Mouse (Mus musculus) NIH3T3 (cell line): Measurements from ENCODE around the gene Inka2.

ENCODE experiments used
- DNase-seq: peaks from one replicate; pipeline ENCODE4 v3.0.0-alpha.2; 2012; ENCODE audit warnings: low read depth

The Inka2 gene

DNA sequence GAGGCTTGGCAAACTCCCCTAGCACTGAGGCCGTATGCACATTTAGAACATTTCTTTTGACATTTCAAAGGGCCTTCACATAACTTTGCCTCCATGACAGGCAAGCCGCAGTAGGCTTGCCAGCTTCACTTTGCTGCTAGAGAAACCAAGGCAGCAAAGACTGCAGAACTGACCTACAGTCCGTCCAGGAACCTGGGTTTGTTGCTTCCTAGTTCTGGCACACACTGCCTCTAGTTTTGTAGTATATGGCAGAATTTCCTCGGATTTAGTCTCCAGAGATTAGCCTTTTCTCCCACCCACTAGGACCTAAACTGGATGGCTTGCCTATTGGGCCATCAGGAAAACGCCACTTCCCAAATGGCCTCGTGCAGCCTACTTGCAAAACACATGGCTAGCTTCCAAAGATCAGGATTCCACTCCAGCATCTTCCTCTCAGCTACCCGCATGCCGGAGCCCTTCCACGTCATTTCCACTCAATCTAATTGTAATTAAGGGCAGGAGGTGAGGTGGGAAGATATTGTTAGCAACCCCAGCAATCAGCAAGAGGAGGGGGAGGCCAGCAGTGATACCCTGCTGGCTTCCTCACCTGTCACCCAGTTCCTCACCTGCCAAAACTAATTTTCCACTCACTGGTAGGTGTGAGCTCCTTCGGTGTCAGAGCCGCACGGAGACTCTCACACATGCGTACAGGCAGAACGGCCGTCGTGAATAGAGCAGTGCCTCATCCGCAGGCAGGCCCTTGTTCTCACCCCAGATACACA lies 7.8 kb upstream of the Inka2 start:
- DNase-seq, result no peak

DNA sequence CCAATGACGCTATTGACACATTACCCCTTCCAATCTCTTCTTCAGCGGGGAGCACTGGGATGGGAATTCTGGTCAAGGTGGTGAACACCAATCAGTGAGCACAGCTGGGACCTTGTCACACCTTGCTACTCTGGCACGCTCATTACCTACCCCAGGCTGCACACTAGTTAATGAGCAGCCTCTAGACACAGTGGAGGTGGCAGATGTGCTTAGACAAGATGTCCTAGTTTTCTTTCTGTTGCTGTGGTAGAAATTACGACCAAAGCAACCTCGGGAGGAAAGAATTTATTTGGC lies 7.3 kb upstream of the Inka2 start:
- no peak for DNase-seq

GRCm38 (mm10) chr3:105698311-105698710 lies 6.1 kb upstream of the Inka2 start:
- DNase-seq, result no peak

- DNase-seq, result no peak
Observed at GRCm38 (mm10) chr3:105699241-105699933, 5.0 kb upstream of the Inka2 start.

- DNase-seq, result peak; percentile 10
Observed at GRCm38 (mm10) chr3:105700786-105701185, 3.6 kb upstream of the Inka2 start.

GRCm38 (mm10) chr3:105701399-105701798 lies 3.0 kb upstream of the Inka2 start:
- no peak for DNase-seq

DNA sequence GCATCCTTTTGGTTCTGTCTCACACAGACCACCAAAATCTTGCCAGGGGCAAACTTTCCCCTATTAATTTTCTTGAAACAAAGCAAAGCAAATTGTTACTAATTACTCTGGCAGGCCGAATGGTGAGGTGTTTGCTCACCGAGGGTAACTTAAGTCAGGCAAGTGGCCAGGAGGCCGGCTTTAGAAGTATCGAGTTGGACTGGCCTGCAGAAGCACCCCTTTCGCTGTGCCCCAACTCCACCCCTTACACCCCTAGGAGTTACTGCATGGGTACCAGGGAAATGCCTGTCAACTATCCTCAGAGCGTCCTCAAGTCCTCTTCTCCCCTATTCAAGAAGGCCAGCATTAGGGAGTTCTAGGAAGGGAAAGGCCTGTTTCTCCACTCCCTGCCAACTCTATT lies 828 bp upstream of the Inka2 start:
- no peak for DNase-seq

GRCm38 (mm10) chr3:105705061-105705549 lies 706 bp downstream of the Inka2 start:
- DNase-seq, result peak; percentile 51

DNA sequence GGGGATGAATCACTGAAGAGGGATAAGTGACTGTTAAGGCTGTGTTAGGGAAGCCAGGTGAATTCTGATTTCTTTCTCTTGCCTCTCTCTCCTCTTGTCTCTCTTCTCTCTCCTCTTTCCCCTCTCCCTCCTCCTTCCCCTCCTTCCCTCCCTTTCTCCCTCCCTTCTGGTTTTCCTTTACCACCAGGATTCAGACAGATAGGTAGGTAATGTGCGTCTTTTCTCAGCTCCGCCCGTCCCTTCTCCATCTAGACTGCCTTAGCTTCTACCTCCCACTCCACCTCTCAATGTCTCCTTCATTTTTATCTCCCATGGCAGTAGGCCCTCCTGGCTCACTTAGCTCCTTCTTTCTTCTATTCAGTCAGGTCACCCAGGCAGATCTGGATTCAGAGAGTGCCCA lies 1.2 kb downstream of the Inka2 start:
- DNase-seq, result no peak

- no peak for DNase-seq
Observed at GRCm38 (mm10) chr3:105706366-105707020, 2.1 kb downstream of the Inka2 start.

DNA sequence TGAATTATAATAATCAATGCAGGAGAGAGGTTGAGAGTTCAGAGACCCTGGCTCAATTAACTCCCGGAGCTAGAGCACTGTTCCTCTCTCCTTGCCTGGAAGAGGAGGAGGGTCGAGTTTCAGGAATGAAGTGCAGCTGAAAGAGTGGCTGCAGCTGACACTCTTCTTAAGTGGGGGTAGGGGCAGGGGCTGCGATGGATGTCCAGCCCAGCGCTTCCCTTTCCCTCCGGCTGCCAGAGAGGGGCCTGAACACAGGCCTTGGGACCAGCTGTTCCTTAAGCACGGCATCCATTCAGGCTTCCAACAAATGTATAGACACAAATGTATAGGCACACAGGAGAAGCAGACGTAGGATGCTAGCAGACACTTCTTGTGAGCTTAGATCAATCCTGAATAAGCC lies 3.2 kb downstream of the Inka2 start:
- DNase-seq, result no peak

- DNase-seq, result peak; percentile 20
Observed at GRCm38 (mm10) chr3:105710246-105710645, 5.8 kb downstream of the Inka2 start.

DNA sequence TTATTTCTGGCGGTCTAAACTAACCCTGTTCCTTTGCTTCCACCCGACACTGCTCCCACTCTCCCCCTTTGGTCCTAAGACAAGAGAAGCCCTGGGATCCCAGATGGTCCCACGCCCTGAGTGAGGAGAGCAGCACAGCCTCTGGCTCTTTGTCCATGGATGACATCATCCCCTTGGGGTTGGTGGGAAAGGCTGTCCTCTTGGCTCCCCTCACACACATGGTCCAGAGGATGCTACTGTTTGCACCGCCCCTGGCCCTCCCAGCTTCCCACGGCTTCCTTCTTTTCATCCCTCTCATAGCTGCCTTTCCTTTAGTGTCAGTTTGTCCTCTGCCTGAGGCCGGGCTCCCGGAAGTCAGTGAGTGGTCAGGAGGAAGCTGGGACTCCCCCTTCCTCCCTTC lies 7.3 kb downstream of the Inka2 start:
- DNase-seq, result no peak

GRCm38 (mm10) chr3:105712827-105713226 lies 8.4 kb downstream of the Inka2 start:
- no peak for DNase-seq

DNA sequence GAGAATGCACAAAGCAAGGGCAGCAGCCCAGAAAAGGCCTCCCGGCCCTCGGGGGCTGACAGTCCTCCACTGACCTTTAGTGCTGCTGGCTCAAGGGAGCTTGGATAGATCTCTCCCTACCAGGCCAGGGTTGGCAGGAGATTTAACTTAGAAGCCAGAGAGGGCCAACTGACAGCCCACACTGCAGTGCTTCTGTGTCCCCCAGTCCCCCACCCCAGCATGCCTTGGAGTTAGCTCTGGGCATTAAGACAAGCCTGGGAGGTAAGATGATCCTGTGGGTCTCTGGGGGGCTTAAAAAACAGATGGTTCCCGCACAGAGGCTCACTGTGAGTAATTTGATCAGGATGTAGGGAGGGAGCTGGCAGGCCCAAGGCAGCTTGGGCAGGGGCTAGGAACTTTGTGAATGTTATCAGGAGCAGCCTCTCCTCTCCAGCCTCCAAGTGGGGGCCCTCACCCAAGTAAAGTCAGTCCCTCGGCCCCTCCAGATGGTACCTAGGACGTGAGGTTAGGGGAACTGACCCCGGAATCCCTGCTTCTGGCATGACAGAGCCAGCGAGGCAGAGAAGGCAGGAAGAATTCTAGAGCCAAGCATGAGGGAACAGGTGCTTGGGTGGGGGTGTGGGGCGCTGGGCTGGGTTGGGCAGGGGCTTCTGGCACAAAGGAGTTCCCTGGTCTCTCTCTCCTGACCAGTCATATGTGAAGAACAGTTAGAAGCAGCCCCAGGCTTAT lies 9.9 kb downstream of the Inka2 start:
- peak; percentile 31 for DNase-seq

GRCm38 (mm10) chr3:105714820-105715167 lies 10.4 kb downstream of the Inka2 start:
- DNase-seq, result no peak

DNA sequence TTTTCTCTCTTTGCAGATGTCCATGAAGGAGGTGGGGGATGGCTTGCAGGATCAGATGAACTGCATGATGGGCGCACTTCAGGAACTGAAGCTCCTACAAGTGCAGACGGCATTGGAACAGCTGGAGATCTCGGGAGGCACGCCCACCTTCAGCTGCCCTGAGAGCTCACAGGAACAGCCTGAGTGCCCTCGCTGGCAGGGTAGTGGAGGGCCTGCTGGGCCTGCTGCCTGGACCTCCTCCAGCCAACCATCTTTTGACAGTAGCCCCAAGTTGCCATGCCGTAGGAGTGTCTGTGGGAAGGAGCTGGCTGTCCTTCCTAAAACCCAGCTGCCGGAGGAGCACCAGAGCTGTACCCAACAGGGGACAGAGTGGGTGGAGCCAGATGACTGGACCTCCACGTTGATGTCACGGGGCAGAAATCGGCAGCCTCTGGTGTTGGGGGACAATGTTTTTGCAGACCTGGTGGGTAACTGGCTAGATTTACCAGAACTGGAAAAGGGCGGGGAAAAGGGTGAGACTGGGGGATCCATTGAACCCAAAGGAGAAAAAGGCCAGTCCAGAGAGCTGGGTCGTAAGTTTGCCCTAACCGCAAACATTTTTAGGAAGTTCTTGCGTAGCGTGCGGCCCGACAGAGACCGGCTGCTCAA lies 12.1 kb downstream of the Inka2 start:
- no peak for DNase-seq

DNA sequence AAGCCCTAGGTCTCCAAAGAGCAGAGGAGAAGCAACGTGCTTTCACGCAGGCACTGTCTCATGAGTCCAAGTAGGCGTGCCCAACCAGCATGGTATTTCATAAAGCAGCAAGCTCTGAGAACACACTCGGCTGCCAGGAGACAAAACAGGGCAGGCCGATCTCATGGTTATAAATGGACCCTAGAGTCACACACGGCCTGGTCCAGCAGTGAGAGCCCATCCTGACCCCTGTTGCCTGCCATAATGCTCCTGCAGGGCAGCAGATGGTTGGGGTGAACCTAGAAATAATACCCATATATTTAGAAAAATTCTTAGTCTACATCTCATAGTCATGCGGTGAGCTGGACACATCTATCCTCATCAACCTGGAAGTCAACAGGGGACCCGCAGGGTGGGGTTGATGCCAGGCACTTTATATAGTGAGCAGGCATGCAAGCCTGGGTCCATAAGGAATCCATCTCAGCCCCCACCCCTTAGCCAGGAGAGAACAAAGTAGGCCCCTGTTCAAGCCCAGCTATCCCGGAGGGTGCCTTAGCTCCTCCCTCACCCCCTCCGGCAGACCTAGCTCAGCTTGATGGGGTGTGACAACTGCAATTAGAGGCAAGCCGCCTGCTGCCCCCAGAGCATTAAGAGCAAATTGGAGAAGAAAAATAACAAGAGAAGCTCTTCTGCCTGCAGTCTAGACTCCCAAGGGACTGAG lies 13.6 kb downstream of the Inka2 start:
- no peak for DNase-seq

GRCm38 (mm10) chr3:105718746-105719145 lies 14.3 kb downstream of the Inka2 start:
- no peak for DNase-seq

DNA sequence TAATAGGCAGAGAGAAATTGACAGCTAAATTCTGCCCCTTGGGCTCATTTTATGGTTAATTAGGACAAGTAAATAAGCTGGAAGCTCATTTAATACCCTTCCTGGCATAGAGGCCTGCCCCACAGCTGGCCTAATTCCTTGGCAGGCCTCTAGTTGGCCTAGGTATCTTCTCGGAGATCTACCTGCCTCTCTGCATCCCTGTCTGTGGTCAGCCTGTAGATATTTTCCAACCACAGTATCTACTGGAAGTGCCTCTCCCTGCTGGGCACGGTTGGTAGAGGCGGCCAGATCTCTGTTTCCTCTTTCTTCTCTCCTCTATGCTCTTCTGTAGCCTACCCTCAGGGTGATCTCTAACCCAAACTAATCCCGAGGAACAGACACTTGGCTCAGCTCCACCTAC lies 15.6 kb downstream of the Inka2 start:
- no peak for DNase-seq

GRCm38 (mm10) chr3:105720514-105720913 lies 16.1 kb downstream of the Inka2 start:
- no peak for DNase-seq
